Mouse (Mus musculus) midbrain, embryonic 12.5 days (tissue): ENCODE results near the gene Btbd18. TPM values are rescaled to one million over a fixed set of nuclear protein-coding genes. Genes with fewer than 3 reads are reported as not detected.

Source experiments
- ATAC-seq: fragments of 200-750 bp; cut with Nextera tagmentation; 2 replicates; pipeline ENCODE4 v1.8.0; 2017; ENCODE audit warnings: low read depth, moderate TSS enrichment, moderate library complexity; ENCODE audit not compliant: low FRiP score
- H3K27ac ChIP-seq: fragments of 300-500 bp; sonication (generic); replicated peaks from 2 replicates; pipeline ENCODE4 v1.5.1; 2016; ENCODE audit warnings: mild to moderate bottlenecking
- H3K27me3 ChIP-seq: fragments of 300-500 bp; sonication (generic); 2 replicates; pipeline ENCODE4 v1.6.1; 2016; ENCODE audit warnings: mild to moderate bottlenecking
- H3K36me3 ChIP-seq: fragments of 300-500 bp; sonication (generic); 2 replicates; pipeline ENCODE4 v1.6.1; 2016
- H3K4me1 ChIP-seq: fragments of 300-500 bp; sonication (generic); 2 replicates; pipeline ENCODE4 v1.6.1; 2016
- H3K4me2 ChIP-seq: fragments of 300-500 bp; sonication (generic); replicated peaks from 2 replicates; pipeline ENCODE4 v1.6.1; 2016; ENCODE audit warnings: mild to moderate bottlenecking, moderate library complexity
- H3K4me3 ChIP-seq: fragments of 300-500 bp; sonication (generic); 2 replicates; pipeline ENCODE4 v1.5.1; 2016; ENCODE audit warnings: mild to moderate bottlenecking
- H3K9ac ChIP-seq: fragments of 300-500 bp; sonication (generic); replicated peaks from 2 replicates; pipeline ENCODE4 v1.6.1; 2016; ENCODE audit warnings: mild to moderate bottlenecking, moderate library complexity
- H3K9me3 ChIP-seq: fragments of 300-500 bp; sonication (generic); 2 replicates; pipeline ENCODE4 v1.6.1; 2016; ENCODE audit warnings: mild to moderate bottlenecking
- WGBS: fragments of 180-500 bp; shearing (Covaris S2); methylation state at CpG from one replicate; pipeline ENCODE4 v1.1.7; 2016; 5-methylcytosine and 5-hydroxymethylcytosine counted together
- polyA plus RNA-seq: library from polyadenylated mRNA; unstranded; fragments of >200 nt; fragmentation: Nextera tagmentation; extraction: Ambion mirVana; gene quantifications from 2 replicates; pipeline ENCODE4 v1.2.1, GENCODE M21; 2016

Gene Btbd18
- polyA plus RNA-seq, 1 experiment from 2014 or later, result 0.26 TPM

GRCm38 (mm10) chr2:84677968-84678880 is 19.3 kb downstream of the Btbd18 start, which contains the start of the genes Gm28635 and Med19:
Gene Gm28635 (minus strand): TSS chr2:84678041.
Gene Med19 (plus strand): TSS chr2:84678402.
- under 1% methylated on average over 44 of the region's 44 CpGs for WGBS
- Histone ChIP-seq H3K4me3 (peak within 1 kb of the TSS; percentile 98), H3K9ac (peak within 1 kb of the TSS; percentile 86), H3K27me3 (no peaks in the 10 kb centered on the region), H3K4me2 (peak within 1 kb of the TSS; percentile 87), H3K9me3 (no peaks in the 10 kb centered on the region), H3K4me1 (peaks cover 17% of the 10 kb centered on the region), H3K36me3 (peaks cover 31% of the 10 kb centered on the region), H3K27ac (peak within 1 kb of the TSS; percentile 61)
- peak; percentile 100 for ATAC-seq

- 19% methylated on average over 8 of the region's 8 CpGs for WGBS
- Histone ChIP-seq H3K4me1 (peaks cover 17% of the 10 kb centered on the region), H3K9me3 (no peaks in the 10 kb centered on the region), H3K4me3 (peak within 1 kb of the TSS; percentile 98), H3K9ac (peak within 1 kb of the TSS; percentile 86), H3K27me3 (no peaks in the 10 kb centered on the region), H3K4me2 (peak within 1 kb of the TSS; percentile 87), H3K36me3 (peaks cover 26% of the 10 kb centered on the region), H3K27ac (peak within 1 kb of the TSS; percentile 56)
- no peak for ATAC-seq
Measured at GRCm38 (mm10) chr2:84679016-84679415, 20.1 kb downstream of the Btbd18 start, which contains the start of gene Tmx2. Gene Tmx2 (minus strand): TSS chr2:84679140.

GRCm38 (mm10) chr2:84682605-84683183 is 23.8 kb downstream of the Btbd18 start:
- H3K27ac ChIP-seq, result no peak overlapping the region
- no peak overlapping the region for H3K4me3 ChIP-seq
- H3K4me2 ChIP-seq, result no peak overlapping the region
- no peaks in the 10 kb centered on the region for H3K9me3 ChIP-seq
- no peaks in the 10 kb centered on the region for H3K27me3 ChIP-seq
- H3K4me1 ChIP-seq, result peaks cover 11% of the 10 kb centered on the region
- no peak for ATAC-seq
- no peak overlapping the region for H3K9ac ChIP-seq
- peaks cover 41% of the 10 kb centered on the region for H3K36me3 ChIP-seq
- WGBS, result 88% methylated on average over 6 of the region's 6 CpGs

GRCm38 (mm10) chr2:84688080-84688844 is 29.4 kb downstream of the Btbd18 start:
- ATAC-seq, result no peak
- no peak overlapping the region for H3K4me3 ChIP-seq
- WGBS, result 83% methylated on average over 2 of the region's 2 CpGs
- H3K4me2 ChIP-seq, result no peak overlapping the region
- H3K4me1 ChIP-seq, result no peaks in the 10 kb centered on the region
- H3K27me3 ChIP-seq, result no peaks in the 10 kb centered on the region
- H3K36me3 ChIP-seq, result peaks cover 85% of the 10 kb centered on the region
- H3K27ac ChIP-seq, result no peak overlapping the region
- no peaks in the 10 kb centered on the region for H3K9me3 ChIP-seq
- no peak overlapping the region for H3K9ac ChIP-seq

- Histone ChIP-seq H3K27me3 (no peaks in the 10 kb centered on the region), H3K4me3 (no peak overlapping the region), H3K4me2 (no peak overlapping the region), H3K36me3 (peaks cover 89% of the 10 kb centered on the region), H3K9ac (no peak overlapping the region), H3K9me3 (no peaks in the 10 kb centered on the region), H3K4me1 (no peaks in the 10 kb centered on the region), H3K27ac (no peak overlapping the region)
- WGBS, result 93% methylated on average over 12 of the region's 12 CpGs
- ATAC-seq, result no peak
Measured at GRCm38 (mm10) chr2:84690050-84690449, 31.2 kb downstream of the Btbd18 start.

- Histone ChIP-seq H3K4me1 (no peaks in the 10 kb centered on the region), H3K36me3 (peaks cover 70% of the 10 kb centered on the region), H3K9me3 (no peaks in the 10 kb centered on the region), H3K27ac (no peak overlapping the region), H3K27me3 (no peaks in the 10 kb centered on the region), H3K4me2 (no peak overlapping the region), H3K4me3 (no peak overlapping the region), H3K9ac (no peak overlapping the region)
- 93% methylated on average over 5 of the region's 5 CpGs for WGBS
- ATAC-seq, result no peak
Measured at GRCm38 (mm10) chr2:84695007-84695695, 36.3 kb downstream of the Btbd18 start.

GRCm38 (mm10) chr2:84703497-84703896 is 44.6 kb downstream of the Btbd18 start:
- H3K4me2 ChIP-seq, result no peak overlapping the region
- ATAC-seq, result no peak
- no peak overlapping the region for H3K4me3 ChIP-seq
- H3K9ac ChIP-seq, result no peak overlapping the region
- H3K36me3 ChIP-seq, result peaks cover 40% of the 10 kb centered on the region
- H3K9me3 ChIP-seq, result no peaks in the 10 kb centered on the region
- H3K27me3 ChIP-seq, result no peaks in the 10 kb centered on the region
- 96% methylated on average over 1 of the region's 1 CpGs for WGBS
- peaks cover 8% of the 10 kb centered on the region; the same call in 1 of the 2 replicates for H3K4me1 ChIP-seq
- no peak overlapping the region for H3K27ac ChIP-seq

GRCm38 (mm10) chr2:84704329-84704728 is 45.5 kb downstream of the Btbd18 start:
- no peak overlapping the region for H3K4me3 ChIP-seq
- WGBS, result 69% methylated on average over 5 of the region's 5 CpGs
- no peaks in the 10 kb centered on the region for H3K9me3 ChIP-seq
- H3K27me3 ChIP-seq, result no peaks in the 10 kb centered on the region
- H3K9ac ChIP-seq, result no peak overlapping the region
- no peak overlapping the region for H3K4me2 ChIP-seq
- H3K36me3 ChIP-seq, result peaks cover 41% of the 10 kb centered on the region; the same call in 1 of the 2 replicates
- H3K27ac ChIP-seq, result no peak overlapping the region
- H3K4me1 ChIP-seq, result peaks cover 12% of the 10 kb centered on the region; the same call in 1 of the 2 replicates
- ATAC-seq, result no peak

GRCm38 (mm10) chr2:84705295-84705694 is 46.4 kb downstream of the Btbd18 start:
- Histone ChIP-seq H3K4me2 (no peak overlapping the region), H3K36me3 (peaks cover 49% of the 10 kb centered on the region), H3K27me3 (no peaks in the 10 kb centered on the region), H3K27ac (no peak overlapping the region), H3K4me3 (no peak overlapping the region), H3K4me1 (peaks cover 12% of the 10 kb centered on the region; the same call in 1 of the 2 replicates), H3K9me3 (no peaks in the 10 kb centered on the region), H3K9ac (no peak overlapping the region)
- WGBS, result 85% methylated on average over 1 of the region's 1 CpGs
- no peak for ATAC-seq

GRCm38 (mm10) chr2:84707523-84707922 is 48.6 kb downstream of the Btbd18 start:
- peaks cover 50% of the 10 kb centered on the region for H3K36me3 ChIP-seq

GRCm38 (mm10) chr2:84711898-84712297 is 53.0 kb downstream of the Btbd18 start:
- no peak overlapping the region for H3K4me3 ChIP-seq
- H3K4me1 ChIP-seq, result peaks cover 26% of the 10 kb centered on the region

More at GRCm38 (mm10) chr2:84707523-84707922, 48.6 kb downstream of the Btbd18 start:
- WGBS, result 76% methylated on average over 1 of the region's 1 CpGs
- Histone ChIP-seq H3K9me3 (no peaks in the 10 kb centered on the region), H3K4me1 (peaks cover 12% of the 10 kb centered on the region; the same call in 1 of the 2 replicates), H3K27me3 (no peaks in the 10 kb centered on the region), H3K27ac (no peak overlapping the region), H3K4me3 (no peak overlapping the region), H3K9ac (no peak overlapping the region), H3K4me2 (no peak overlapping the region)
- no peak; the same call in 1 of the 2 replicates for ATAC-seq

More at GRCm38 (mm10) chr2:84711898-84712297, 53.0 kb downstream of the Btbd18 start:
- Histone ChIP-seq H3K9ac (no peak overlapping the region), H3K4me2 (no peak overlapping the region), H3K27me3 (no peaks in the 10 kb centered on the region), H3K9me3 (no peaks in the 10 kb centered on the region), H3K27ac (no peak overlapping the region), H3K36me3 (peaks cover 33% of the 10 kb centered on the region)
- WGBS, result 88% methylated on average over 2 of the region's 2 CpGs
- no peak for ATAC-seq
